Mouse (Mus musculus): ENCODE measurements around the gene Map2k5. TPM values are rescaled to one million over a fixed set of nuclear protein-coding genes. Genes with fewer than 3 reads are reported as not detected.

Gene Map2k5
- polyA plus RNA-seq, 1 experiment from 2014 or later = 31.6 TPM

DNA sequence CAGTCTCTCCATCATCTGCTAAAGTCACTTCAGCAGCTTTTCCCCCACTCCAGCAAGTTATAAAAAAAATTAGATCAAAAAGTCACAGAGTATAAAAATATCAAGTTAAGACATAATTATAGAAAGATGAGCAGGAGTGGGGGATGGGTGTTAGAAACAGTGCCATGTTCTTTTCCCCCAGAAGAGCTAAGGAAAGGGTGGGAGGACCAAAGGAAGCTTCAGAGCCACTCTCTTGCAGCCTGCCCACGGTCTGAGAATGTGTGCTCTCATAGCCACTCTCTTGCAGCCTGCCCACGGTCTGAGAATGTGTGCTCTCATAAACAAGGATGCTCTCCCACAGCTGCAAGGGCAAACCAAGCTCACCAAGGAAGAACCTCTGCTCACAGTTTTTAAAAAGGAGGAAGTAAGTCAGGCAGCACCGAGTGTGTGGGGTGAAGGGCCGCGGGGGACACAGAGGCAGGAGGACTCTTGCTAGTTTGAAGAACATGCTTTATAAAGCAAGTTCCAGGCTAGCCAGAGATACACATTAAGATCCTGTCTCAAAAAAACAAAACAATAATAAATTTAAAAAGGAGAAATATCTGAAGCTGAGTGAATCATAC is 131.0 kb downstream of the Map2k5 start:
- Histone ChIP-seq H3K9ac (replicated peaks; ENCODE audit: low read depth, low read length) (no peak overlapping the region), H3K4me1 (ENCODE audit: control insufficient read depth, insufficient read depth, low read length) (no peaks in the 10 kb centered on the region), H3K9me3 (ENCODE audit: control insufficient read depth, low read depth, low read length) (no peaks in the 10 kb centered on the region), H3K4me2 (replicated peaks; ENCODE audit: low read depth, low read length) (no peak overlapping the region), H3K36me3 (ENCODE audit: control insufficient read depth, insufficient read depth, low read length) (peaks cover 11% of the 10 kb centered on the region; the same call in 1 of the 2 replicates), H3K27me3 (ENCODE audit: control insufficient read depth, insufficient read depth, low read length) (no peaks in the 10 kb centered on the region), H3K4me3 (ENCODE audit: low read depth, low read length) (no peak overlapping the region), H3K27ac (ENCODE audit: low read length) (no peak overlapping the region)
- ATAC-seq (ENCODE audit: insufficient number of reproducible peaks, insufficient read depth, low FRiP score, low read depth) = no peak
- 70% methylated on average over 5 of the region's 5 CpGs for WGBS

DNA sequence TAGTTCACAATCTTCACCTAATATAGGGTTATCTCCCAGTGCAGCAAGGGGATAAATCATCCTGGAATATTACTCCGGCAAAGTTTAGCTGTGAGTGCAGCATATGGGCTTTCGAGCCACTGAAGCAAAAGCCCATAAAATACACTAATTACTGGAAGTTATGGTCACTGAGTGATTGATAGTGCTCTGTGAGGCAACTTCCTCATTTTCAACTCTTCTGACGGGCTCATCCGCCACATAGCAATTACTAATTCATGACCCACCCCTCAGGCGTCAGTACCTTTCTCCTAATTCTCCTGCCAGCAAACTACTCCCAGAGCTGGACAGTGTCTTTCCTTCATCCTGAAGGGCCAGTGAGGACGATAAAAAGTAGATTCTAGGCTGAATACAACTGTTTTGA is 135.7 kb downstream of the Map2k5 start:
- WGBS = 58% methylated on average over 6 of the region's 6 CpGs
- H3K27ac ChIP-seq (ENCODE audit: low read length) = no peak overlapping the region

DNA sequence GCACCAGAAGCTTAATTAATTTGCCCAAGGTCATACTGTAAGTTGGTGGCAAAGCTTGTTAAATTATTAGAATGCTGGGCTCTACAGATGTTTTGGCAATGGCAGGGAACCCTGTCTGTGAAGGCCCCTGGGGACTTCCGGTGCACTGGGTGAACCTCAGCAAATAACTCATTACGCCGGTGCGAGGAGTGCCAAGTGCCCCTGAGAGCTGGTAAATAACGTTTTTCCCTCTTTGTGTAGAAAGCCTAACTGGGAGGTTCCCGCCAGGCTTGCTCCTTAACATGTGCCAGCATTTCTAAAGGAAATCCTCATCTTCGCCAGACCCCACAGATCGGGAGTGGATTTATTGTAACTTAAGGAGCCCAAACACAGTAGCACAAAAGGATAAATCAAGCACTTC is 136.5 kb downstream of the Map2k5 start:
- no peaks in the 10 kb centered on the region for H3K9me3 ChIP-seq (ENCODE audit: control insufficient read depth, low read depth, low read length)
- no peak overlapping the region for H3K4me3 ChIP-seq (ENCODE audit: low read depth, low read length)
- ATAC-seq (ENCODE audit: insufficient number of reproducible peaks, insufficient read depth, low FRiP score, low read depth) = no peak
- H3K4me2 ChIP-seq (replicated peaks; ENCODE audit: low read depth, low read length) = no peak overlapping the region
- no peak overlapping the region for H3K9ac ChIP-seq (replicated peaks; ENCODE audit: low read depth, low read length)
- no peaks in the 10 kb centered on the region for H3K4me1 ChIP-seq (ENCODE audit: control insufficient read depth, insufficient read depth, low read length)
- H3K27me3 ChIP-seq (ENCODE audit: control insufficient read depth, insufficient read depth, low read length) = no peaks in the 10 kb centered on the region
- peaks cover 11% of the 10 kb centered on the region; the same call in 1 of the 2 replicates for H3K36me3 ChIP-seq (ENCODE audit: control insufficient read depth, insufficient read depth, low read length)
- 52% methylated on average over 8 of the region's 8 CpGs for WGBS
- no peak overlapping the region for H3K27ac ChIP-seq (ENCODE audit: low read length)

More for the DNA sequence above, 135.7 kb downstream of the Map2k5 start:
- H3K4me3 ChIP-seq (ENCODE audit: low read depth, low read length) = no peak overlapping the region
- no peak overlapping the region for H3K4me2 ChIP-seq (replicated peaks; ENCODE audit: low read depth, low read length)
- no peaks in the 10 kb centered on the region for H3K9me3 ChIP-seq (ENCODE audit: control insufficient read depth, low read depth, low read length)
- no peak for ATAC-seq (ENCODE audit: insufficient number of reproducible peaks, insufficient read depth, low FRiP score, low read depth)
- no peaks in the 10 kb centered on the region for H3K4me1 ChIP-seq (ENCODE audit: control insufficient read depth, insufficient read depth, low read length)
- H3K36me3 ChIP-seq (ENCODE audit: control insufficient read depth, insufficient read depth, low read length) = peaks cover 11% of the 10 kb centered on the region; the same call in 1 of the 2 replicates
- H3K27me3 ChIP-seq (ENCODE audit: control insufficient read depth, insufficient read depth, low read length) = no peaks in the 10 kb centered on the region
- H3K9ac ChIP-seq (replicated peaks; ENCODE audit: low read depth, low read length) = no peak overlapping the region

DNA sequence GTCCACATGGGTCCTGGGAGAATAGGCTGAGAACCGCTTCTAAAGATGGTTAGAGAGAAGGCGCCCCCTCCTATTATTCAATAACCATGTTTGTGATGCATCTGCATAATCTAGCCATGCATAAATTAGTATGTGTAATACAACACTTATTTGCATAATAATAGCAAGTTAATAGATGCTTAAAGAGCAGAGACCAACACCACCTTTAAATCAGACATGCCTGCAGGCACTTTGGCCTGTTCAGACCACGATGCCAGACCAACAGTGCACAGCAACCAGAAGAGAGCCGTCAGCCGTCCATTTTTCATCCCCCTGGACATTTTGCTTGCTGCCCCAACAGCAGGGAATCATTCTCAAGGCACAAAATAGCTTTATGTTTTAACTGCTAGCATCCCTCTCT is 143.3 kb downstream of the Map2k5 start:
- Histone ChIP-seq H3K4me2 (replicated peaks; ENCODE audit: low read depth, low read length) (no peak overlapping the region), H3K27me3 (ENCODE audit: control insufficient read depth, insufficient read depth, low read length) (no peaks in the 10 kb centered on the region), H3K27ac (ENCODE audit: low read length) (no peak overlapping the region), H3K9me3 (ENCODE audit: control insufficient read depth, low read depth, low read length) (no peaks in the 10 kb centered on the region), H3K9ac (replicated peaks; ENCODE audit: low read depth, low read length) (no peak overlapping the region), H3K4me1 (ENCODE audit: control insufficient read depth, insufficient read depth, low read length) (no peaks in the 10 kb centered on the region), H3K36me3 (ENCODE audit: control insufficient read depth, insufficient read depth, low read length) (no peaks in the 10 kb centered on the region; the same call in 1 of the 2 replicates), H3K4me3 (ENCODE audit: low read depth, low read length) (no peak overlapping the region)
- WGBS = 70% methylated on average over 5 of the region's 5 CpGs
- ATAC-seq (ENCODE audit: insufficient number of reproducible peaks, insufficient read depth, low FRiP score, low read depth) = no peak

GRCm38 (mm10) chr9:63230289-63230688 is 147.4 kb downstream of the Map2k5 start:
- H3K4me1 ChIP-seq (ENCODE audit: control insufficient read depth, insufficient read depth, low read length) = no peaks in the 10 kb centered on the region
- 27% methylated on average over 15 of the region's 15 CpGs for WGBS
- no peaks in the 10 kb centered on the region for H3K9me3 ChIP-seq (ENCODE audit: control insufficient read depth, low read depth, low read length)

GRCm38 (mm10) chr9:63229124-63229523 is 148.6 kb downstream of the Map2k5 start:
- no peak overlapping the region for H3K4me2 ChIP-seq (replicated peaks; ENCODE audit: low read depth, low read length)
- H3K36me3 ChIP-seq (ENCODE audit: control insufficient read depth, insufficient read depth, low read length) = no peaks in the 10 kb centered on the region; the same call in 1 of the 2 replicates
- H3K27ac ChIP-seq (ENCODE audit: low read length) = no peak overlapping the region
- WGBS = 46% methylated on average over 4 of the region's 4 CpGs
- no peak overlapping the region for H3K9ac ChIP-seq (replicated peaks; ENCODE audit: low read depth, low read length)
- no peaks in the 10 kb centered on the region for H3K9me3 ChIP-seq (ENCODE audit: control insufficient read depth, low read depth, low read length)
- no peak overlapping the region for H3K4me3 ChIP-seq (ENCODE audit: low read depth, low read length)
- no peak for ATAC-seq (ENCODE audit: insufficient number of reproducible peaks, insufficient read depth, low FRiP score, low read depth)
- no peaks in the 10 kb centered on the region for H3K27me3 ChIP-seq (ENCODE audit: control insufficient read depth, insufficient read depth, low read length)
- H3K4me1 ChIP-seq (ENCODE audit: control insufficient read depth, insufficient read depth, low read length) = no peaks in the 10 kb centered on the region

More at GRCm38 (mm10) chr9:63230289-63230688, 147.4 kb downstream of the Map2k5 start:
- Histone ChIP-seq H3K9ac (replicated peaks; ENCODE audit: low read depth, low read length) (no peak overlapping the region), H3K36me3 (ENCODE audit: control insufficient read depth, insufficient read depth, low read length) (no peaks in the 10 kb centered on the region; the same call in 1 of the 2 replicates), H3K27me3 (ENCODE audit: control insufficient read depth, insufficient read depth, low read length) (no peaks in the 10 kb centered on the region), H3K27ac (ENCODE audit: low read length) (no peak overlapping the region), H3K4me3 (ENCODE audit: low read depth, low read length) (no peak overlapping the region), H3K4me2 (replicated peaks; ENCODE audit: low read depth, low read length) (no peak overlapping the region)
- ATAC-seq (ENCODE audit: insufficient number of reproducible peaks, insufficient read depth, low FRiP score, low read depth) = no peak

GRCm38 (mm10) chr9:63222161-63222560 is 155.5 kb downstream of the Map2k5 start:
- Histone ChIP-seq H3K27ac (ENCODE audit: low read length) (no peak overlapping the region), H3K4me1 (ENCODE audit: control insufficient read depth, insufficient read depth, low read length) (peaks cover 4% of the 10 kb centered on the region), H3K4me2 (replicated peaks; ENCODE audit: low read depth, low read length) (no peak overlapping the region), H3K9ac (replicated peaks; ENCODE audit: low read depth, low read length) (no peak overlapping the region), H3K4me3 (ENCODE audit: low read depth, low read length) (no peak overlapping the region), H3K9me3 (ENCODE audit: control insufficient read depth, low read depth, low read length) (no peaks in the 10 kb centered on the region), H3K27me3 (ENCODE audit: control insufficient read depth, insufficient read depth, low read length) (no peaks in the 10 kb centered on the region), H3K36me3 (ENCODE audit: control insufficient read depth, insufficient read depth, low read length) (no peaks in the 10 kb centered on the region)
- 40% methylated on average over 6 of the region's 6 CpGs for WGBS
- no peak for ATAC-seq (ENCODE audit: insufficient number of reproducible peaks, insufficient read depth, low FRiP score, low read depth)

GRCm38 (mm10) chr9:63219851-63220250 is 157.9 kb downstream of the Map2k5 start:
- no peak for ATAC-seq (ENCODE audit: insufficient number of reproducible peaks, insufficient read depth, low FRiP score, low read depth)
- Histone ChIP-seq H3K27ac (ENCODE audit: low read length) (no peak overlapping the region), H3K9ac (replicated peaks; ENCODE audit: low read depth, low read length) (no peak overlapping the region), H3K36me3 (ENCODE audit: control insufficient read depth, insufficient read depth, low read length) (no peaks in the 10 kb centered on the region), H3K4me2 (replicated peaks; ENCODE audit: low read depth, low read length) (no peak overlapping the region), H3K4me1 (ENCODE audit: control insufficient read depth, insufficient read depth, low read length) (peaks cover 4% of the 10 kb centered on the region), H3K27me3 (ENCODE audit: control insufficient read depth, insufficient read depth, low read length) (no peaks in the 10 kb centered on the region), H3K4me3 (ENCODE audit: low read depth, low read length) (no peak overlapping the region), H3K9me3 (ENCODE audit: control insufficient read depth, low read depth, low read length) (no peaks in the 10 kb centered on the region)
- WGBS = 50% methylated on average over 7 of the region's 7 CpGs

DNA sequence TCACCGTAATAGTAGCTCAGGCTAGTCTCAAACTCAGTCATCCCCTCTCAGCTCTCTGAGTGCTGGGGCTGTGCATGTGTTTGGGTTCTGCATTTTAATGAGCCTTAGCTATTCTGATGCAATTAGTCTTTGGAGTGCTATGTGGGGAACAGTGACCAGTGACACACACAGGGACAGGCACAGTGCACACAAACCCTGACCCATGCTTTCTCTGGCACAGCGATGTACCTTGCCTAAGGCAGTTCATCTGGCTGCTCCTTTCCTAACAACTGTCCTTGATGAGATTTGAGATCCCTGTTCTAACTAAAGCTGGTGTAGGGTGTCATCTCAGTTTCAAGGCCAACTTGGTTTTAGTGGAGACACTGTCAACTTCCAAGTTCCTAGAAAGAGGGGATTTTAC is 162.7 kb downstream of the Map2k5 start:
- WGBS = 92% methylated on average over 2 of the region's 2 CpGs
- no peak for ATAC-seq (ENCODE audit: insufficient number of reproducible peaks, insufficient read depth, low FRiP score, low read depth)

More for the DNA sequence above, 162.7 kb downstream of the Map2k5 start:
- Histone ChIP-seq H3K36me3 (ENCODE audit: control insufficient read depth, insufficient read depth, low read length) (no peaks in the 10 kb centered on the region), H3K9ac (replicated peaks; ENCODE audit: low read depth, low read length) (no peak overlapping the region), H3K27ac (ENCODE audit: low read length) (no peak overlapping the region), H3K4me2 (replicated peaks; ENCODE audit: low read depth, low read length) (no peak overlapping the region), H3K4me1 (ENCODE audit: control insufficient read depth, insufficient read depth, low read length) (no peaks in the 10 kb centered on the region), H3K27me3 (ENCODE audit: control insufficient read depth, insufficient read depth, low read length) (no peaks in the 10 kb centered on the region), H3K9me3 (ENCODE audit: control insufficient read depth, low read depth, low read length) (no peaks in the 10 kb centered on the region), H3K4me3 (ENCODE audit: low read depth, low read length) (no peak overlapping the region)
